Mouse (Mus musculus): ENCODE measurements around the gene Macrod2.

DNA sequence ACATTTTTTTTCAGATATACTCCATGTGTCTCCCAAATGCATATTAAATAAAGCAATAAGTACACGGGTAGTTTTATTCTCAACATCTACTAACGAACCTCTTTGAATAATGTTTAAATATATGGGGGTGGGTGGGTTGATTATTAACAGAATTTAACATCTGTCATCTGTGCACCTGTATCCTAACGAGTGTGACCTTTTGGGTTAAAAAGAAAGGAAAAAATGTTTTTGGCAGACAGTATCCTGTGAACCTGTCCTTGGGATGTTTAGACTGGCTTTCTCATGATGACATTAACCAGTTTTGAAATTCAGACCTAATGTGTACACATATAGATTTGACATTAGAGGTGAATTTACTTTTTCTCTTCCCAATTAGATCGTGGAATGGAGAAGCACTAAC is 805.4 kb downstream of the Macrod2 start:
- TF ChIP-seq CTCF (IDR thresholded peaks at IDR 0.05; ENCODE audit: low read depth) (no peak), EP300 (optimal IDR thresholded peaks at IDR 0.05) (no peak)

All from stomach, postnatal 0 days (tissue).